Mouse (Mus musculus) T-helper 1 cell (primary cell): ENCODE data around the gene Mad2l1bp.

Experiments
- in situ Hi-C: fragments of 300-600 bp; cut with MboI, MseI; formaldehyde crosslinking; loops from one replicate; pipeline ENCODE4 v1.15.1; 2025; ENCODE audit warnings: high pct_unique_total_duplicates

Gene Mad2l1bp

DNA sequence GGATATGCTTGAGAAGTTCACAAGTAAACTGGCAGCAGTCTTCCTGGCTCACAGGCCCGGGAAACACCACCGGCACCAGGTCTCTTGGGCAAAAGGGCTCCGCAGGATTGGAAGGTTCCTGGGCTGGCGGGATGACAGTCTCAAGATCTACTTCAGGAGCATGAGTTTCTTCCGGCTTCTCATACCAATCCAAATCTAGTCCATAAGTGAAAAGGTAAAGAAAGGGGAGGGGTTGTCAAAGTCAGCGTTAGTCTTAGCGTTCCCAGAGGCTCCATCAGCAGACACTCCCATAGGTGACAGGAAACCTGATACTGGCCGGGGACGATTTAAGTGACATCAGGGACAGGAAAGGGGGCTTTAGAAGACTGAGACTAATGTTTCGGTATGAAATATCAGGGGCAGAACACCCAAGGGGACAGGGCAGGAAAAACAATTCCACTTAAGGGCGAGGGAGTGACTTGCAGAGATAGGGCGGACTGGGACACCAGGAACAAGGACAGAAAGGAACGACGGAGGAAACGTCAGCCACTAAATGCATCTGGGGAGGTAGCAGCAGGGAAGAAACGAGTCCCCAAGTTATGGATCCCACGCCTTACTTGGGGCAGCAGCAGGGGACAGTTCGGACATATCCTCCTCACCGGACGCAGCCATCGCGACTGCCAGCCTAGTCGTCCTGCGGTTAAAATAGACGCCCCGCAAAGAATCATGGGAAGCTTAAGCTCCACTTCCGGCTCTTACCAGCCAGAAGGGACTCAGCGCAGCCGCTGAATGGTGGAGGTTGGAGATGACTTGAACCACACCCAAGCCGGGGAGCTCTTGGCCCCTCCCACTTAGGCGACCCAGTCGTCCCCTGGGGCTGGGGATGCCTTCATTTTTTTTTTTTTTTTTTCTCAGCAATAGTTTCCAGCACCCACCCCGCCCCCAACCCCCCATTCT lies at the start of gene Mad2l1bp:
TSS of gene Mad2l1bp (minus strand) at position 707 of the 936 bp plus-strand sequence.
- in situ Hi-C loops = loop anchor here (25.0 kb wide), 1 partner anchor 1359 kb away; the partner anchor contains the start of genes Ccnd3 and Taf8

DNA sequence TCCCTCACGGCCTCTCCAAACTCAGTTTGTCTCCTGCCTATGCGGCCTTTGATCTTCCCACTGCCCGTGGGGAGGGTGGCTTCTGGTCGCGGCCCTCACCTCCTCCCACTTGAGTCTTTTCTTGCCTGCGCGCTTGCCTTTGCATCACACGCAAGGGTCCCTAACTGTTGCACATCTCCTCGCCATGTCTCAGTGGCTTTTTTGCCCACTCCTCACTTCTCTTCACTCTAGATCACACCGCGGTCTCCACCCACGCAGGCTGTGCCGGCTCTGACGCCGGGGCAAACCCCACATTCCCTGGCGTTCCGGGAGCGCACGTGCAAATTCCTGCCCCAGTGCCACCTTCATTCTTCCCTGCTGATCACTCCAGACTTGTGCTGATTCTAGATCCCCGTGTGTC lies 49.7 kb upstream of the Mad2l1bp start:
- in situ Hi-C loops = no loop called here

DNA sequence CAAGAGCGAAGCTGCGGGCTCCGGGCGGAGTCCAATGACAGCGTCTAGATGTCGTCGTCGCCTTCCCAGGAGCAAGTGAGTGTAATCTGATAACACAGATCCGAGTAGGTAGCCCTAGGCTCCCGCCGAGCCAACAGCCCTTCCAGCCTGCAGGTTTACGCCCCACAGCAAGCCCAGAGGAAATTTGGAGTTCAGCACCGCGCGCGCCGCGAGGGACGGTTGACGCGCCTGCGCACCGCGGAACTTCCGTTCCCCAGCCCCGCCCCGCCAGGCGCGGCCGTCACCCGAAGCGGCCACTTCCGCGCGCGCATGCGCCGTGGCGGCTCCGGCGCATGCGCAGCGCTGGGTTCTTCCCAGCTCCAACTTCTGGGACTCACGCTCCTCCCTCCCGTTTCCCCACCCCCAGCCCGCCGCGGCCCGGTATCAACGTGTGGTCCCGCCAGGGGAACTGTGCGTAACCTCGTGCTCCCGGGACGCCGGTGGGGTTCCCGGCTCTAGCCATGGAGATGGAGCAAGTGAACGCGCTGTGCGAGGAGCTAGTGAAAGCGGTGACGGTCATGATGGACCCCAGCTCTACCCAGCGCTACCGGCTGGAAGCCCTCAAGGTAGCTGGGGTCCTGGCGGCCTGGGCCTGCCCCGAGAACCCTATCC lies 49.2 kb upstream of the Mad2l1bp start, which contains the start of the genes Polh and Xpo5:
TSS of gene Polh (minus strand) at position 225 of the 651 bp plus-strand sequence.
TSS of gene Xpo5 (plus strand) at position 362 of the 651 bp plus-strand sequence.
- in situ Hi-C loops = no loop called here

DNA sequence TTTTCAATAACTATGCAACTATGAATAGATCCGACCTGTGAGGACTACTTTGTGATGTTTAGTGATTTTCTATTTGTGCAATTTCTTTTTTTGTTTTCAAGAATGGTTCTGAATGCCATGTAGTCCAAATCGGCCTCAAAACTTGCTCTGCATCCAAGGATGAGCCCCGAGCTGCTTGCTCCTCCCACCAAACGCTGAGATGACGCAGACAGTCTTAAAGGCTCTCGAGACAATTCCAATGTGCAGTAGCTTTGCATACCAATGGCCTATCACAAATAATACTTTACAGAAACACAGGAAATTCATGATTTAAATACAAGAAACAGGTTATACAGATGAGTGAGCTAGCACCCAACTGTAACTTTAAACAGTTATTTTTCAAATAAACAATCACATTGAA lies 47.8 kb upstream of the Mad2l1bp start:
- in situ Hi-C loops = no loop called here

DNA sequence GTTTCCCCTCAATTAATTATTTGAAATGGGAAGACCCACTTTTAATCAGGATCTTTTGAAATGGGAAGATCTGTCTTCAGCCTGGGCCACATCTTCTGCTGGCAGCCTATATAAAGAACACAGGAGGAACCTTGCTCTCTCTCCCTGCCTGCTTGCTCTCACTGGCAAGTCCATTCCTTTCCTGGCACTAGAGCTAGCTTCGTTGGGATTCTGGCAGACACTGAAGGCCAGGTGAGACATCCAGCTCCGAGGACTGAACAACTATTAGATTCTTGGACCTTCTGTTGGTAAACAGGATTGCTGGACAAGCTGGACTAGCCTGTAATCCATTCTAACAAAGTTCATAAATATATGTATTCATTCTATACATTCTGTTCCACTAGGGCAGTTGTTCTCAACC lies 35.5 kb upstream of the Mad2l1bp start:
- in situ Hi-C loops = no loop called here

DNA sequence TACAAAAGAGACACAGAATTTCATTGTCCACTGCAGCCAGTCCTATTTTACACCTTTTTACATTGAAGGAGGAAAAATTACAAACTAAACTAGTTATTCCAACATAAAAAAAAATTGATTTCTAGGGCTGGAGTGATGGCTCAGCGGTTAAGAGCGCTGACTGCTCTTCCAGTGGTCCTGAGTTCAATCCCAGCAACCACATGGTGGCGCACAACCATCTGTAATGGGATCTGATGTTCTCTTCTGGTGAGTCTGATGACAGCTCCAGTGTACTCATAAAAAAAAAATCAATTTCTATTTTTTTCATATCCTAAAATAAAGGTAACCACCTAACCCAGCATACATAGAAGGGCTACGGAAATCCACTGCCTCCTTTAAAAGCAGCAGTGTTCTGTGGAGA lies 28.9 kb upstream of the Mad2l1bp start:
- in situ Hi-C loops = no loop called here

DNA sequence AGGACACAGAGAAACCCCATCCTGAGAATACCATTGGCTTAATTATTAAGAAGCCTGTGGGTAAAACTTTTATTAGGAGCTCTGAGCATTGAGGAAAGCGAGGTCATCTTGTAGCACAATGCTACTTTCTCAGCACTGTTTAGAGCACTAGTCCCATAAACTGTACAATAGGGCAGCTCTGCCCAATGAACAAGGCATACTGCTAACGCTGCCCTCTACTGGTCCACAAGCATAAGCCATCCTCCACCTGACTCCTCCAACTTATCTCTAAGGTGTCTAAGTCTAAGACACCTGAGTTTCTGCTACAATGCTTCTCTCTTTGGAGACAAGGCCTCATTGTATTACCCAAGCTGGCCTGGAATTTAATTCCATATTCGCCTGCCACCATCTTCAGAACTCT lies 17.2 kb upstream of the Mad2l1bp start:
- in situ Hi-C loops = loop anchor here (25.0 kb wide), 1 partner anchor 1342 kb away; the partner anchor contains the start of genes Ccnd3 and Taf8

DNA sequence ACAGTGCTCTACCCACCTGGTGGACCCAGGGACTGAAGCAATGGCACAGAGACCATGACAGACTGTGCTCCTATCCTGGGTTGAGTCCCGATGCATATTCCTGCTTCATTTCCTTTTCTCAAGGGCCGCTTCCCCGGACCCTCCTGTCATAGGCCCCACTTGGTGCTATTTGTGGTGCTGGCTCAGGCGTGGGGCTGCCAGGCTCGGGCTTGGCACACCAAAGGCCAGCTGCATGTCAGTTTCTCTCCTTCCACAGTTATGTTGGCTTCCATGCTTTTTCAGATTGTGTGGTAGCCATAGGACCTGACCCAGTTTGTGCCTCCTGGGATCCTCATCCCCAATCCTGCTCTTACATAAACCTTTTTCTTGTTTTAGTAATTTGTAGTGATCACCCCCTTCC lies 15.4 kb upstream of the Mad2l1bp start:
- in situ Hi-C loops = loop anchor here (5.0 to 25.0 kb wide), 3 partner anchors 79 to 1344 kb away; partner anchors contain the start of genes Ccnd3, Polr1c, Slc35b2 and Taf8

DNA sequence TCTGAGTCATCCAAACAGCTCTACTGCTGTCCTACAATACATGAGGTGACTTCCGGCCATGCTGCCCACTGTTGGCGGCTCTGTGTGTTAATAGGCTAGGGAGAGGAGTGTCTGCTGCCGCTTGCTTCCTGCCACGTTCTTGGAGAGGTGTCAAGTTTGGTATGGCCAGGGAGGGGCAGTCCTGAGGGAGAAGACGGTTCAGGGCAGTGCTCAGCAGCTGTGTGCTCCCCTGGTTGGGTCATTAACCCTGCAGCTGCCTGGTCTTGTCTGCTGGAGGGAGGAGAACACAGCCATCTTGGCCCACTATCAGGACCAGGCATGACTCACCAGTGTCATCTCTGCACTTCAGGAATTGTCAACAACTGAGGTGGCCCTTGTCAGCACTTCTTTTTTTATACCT lies 15.0 kb upstream of the Mad2l1bp start:
- in situ Hi-C loops = loop anchor here (5.0 to 25.0 kb wide), 3 partner anchors 79 to 1344 kb away; partner anchors contain the start of genes Ccnd3, Polr1c, Slc35b2 and Taf8

DNA sequence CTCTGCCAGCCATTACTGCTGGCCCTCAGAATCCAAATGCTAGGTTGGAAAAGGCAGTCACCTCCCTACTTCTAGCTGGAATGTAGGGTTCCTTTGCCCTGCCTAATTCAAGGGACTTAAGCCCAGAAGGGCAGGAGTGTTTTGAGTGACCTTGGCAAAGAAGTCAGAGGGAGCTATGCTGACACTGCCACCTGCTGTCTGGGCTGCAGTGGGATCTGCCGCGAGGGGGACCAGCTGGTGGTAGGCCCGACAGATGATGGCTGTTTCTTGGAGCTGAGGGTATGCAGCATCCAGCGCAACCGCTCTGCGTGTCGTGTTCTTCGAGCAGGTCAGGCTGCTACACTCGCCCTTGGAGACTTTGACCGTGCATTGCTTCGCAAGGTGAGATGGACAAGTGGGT lies 13.7 kb upstream of the Mad2l1bp start:
- in situ Hi-C loops = loop anchor here (5.0 to 25.0 kb wide), 3 partner anchors 80 to 1345 kb away; partner anchors contain the start of genes Ccnd3, Polr1c, Slc35b2 and Taf8

DNA sequence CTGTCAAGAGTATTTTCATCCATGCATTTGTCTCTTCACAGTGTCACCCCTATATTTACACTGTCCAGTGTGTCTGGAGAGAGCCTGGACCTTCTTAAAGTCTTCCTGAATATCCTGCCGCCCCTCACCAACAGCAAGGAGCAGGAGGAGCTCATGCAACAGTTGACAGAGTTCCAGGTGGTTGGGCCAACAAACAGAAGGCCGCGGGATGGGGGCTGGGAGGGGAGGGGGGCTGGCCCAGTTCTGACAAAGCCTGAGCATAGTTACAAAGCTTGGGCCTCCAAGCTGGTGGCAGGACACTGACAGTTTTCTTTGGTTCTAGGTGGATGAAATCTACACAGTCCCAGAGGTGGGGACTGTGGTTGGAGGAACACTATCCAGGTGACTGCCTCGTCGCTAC lies 12.9 kb upstream of the Mad2l1bp start:
- in situ Hi-C loops = loop anchor here (5.0 to 25.0 kb wide), 3 partner anchors 81 to 1346 kb away; partner anchors contain the start of genes Ccnd3, Polr1c, Slc35b2 and Taf8

DNA sequence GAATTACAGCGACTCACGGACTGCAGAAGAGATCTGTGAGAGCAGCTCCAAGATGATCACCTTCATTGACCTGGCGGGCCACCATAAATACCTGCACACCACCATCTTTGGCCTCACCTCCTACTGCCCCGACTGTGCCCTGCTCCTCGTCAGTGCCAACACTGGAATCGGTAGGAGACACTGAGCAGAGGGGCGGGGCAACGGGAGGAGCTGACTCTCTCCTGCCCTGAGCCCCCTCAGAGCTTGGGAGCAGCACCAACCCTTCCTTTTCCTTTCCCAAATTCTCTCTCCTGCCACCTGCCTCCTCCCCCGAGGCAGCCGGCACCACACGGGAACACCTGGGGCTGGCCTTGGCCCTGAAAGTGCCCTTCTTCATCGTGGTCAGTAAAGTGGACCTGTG lies 12.1 kb upstream of the Mad2l1bp start:
- in situ Hi-C loops = loop anchor here (5.0 to 25.0 kb wide), 3 partner anchors 82 to 1347 kb away; partner anchors contain the start of genes Ccnd3, Polr1c, Slc35b2 and Taf8

DNA sequence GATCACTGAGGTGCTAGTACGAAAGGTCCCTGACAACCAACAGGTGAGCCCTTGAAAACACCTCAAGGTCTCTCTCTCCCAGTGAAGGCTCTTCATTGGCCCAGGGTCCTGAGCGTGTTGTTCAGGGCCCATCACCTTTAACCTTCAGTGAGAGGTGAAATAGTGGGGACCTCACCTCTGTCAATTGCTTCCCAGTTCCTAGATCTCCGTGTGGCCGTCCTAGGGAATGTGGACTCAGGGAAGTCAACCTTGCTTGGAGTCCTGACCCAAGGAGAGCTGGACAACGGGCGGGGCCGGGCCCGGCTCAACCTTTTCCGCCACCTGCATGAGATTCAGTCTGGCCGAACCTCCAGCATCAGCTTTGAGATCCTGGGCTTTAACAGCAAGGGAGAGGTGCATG lies 11.4 kb upstream of the Mad2l1bp start:
- in situ Hi-C loops = loop anchor here (5.0 to 25.0 kb wide), 3 partner anchors 83 to 1348 kb away; partner anchors contain the start of genes Ccnd3, Polr1c, Slc35b2 and Taf8

DNA sequence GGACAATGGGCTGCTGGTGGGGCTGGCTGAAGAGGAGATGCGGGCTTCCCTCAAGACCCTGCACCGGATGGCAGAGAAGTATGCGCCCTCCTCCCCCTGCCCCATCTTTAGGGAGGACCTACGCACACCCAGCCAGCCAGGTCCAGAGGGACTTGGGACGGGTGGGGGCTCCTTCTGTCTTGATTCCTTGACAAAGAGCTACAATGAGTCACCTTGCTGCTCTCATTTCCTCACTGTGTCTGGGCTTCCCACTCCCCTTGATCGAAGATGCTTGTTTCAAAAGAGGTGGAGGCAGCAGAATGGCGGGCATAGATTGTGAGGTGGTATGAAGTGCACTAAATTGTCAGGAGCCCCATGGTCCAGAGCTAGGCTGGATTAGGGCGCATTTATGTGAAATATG lies 10.9 kb upstream of the Mad2l1bp start:
- in situ Hi-C loops = loop anchor here (10.0 to 25.0 kb wide), 2 partner anchors 600 to 1348 kb away; partner anchors contain the start of genes Ccnd3, Slc35b2 and Taf8

DNA sequence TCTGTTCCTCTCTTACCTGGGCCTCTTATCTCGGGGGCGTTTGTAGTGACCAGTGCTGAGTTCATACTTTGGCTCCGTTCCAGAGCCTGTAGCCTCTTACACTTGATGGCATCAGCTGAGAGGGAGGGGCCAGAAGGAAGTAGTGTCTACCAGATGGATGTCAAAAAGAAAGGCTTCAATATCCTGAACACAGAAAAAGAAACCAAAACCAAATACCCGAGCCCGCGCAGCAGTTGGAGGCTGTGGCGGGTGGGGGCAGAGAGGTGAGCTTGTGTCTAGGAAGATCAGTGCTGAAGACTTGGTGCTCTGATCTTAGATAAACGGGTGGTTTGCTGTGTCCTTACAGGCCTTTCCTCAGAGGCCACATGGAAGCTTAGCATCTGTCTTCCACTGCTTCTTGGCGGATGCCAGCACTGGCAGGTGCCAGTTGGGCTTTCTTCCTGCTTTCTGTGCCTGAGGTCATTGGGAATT lies 9.6 kb upstream of the Mad2l1bp start:
- in situ Hi-C loops = loop anchor here (10.0 to 25.0 kb wide), 2 partner anchors 598 to 1349 kb away; partner anchors contain the start of genes Ccnd3, Slc35b2 and Taf8

DNA sequence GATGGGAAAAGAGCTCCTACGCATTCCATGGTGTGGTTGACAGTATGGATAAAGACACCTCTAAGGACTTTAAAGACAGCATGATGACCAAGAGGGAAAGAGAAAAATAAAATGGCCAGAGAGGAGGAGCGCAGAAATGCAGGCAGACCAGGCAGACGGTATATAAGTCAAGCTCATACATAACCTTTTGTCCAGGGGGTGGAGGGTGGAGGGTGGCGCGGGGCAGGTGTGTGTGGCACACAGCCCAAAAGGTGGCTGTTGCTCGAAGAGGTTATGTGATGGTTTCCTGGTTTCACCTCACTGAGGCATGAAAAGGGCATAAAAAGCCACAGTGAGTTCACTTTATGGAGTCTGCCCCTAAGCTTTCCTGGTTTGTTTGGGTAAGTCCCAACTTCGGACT lies 9.2 kb upstream of the Mad2l1bp start:
- in situ Hi-C loops = loop anchor here (10.0 to 25.0 kb wide), 2 partner anchors 598 to 1350 kb away; partner anchors contain the start of genes Ccnd3, Slc35b2 and Taf8

DNA sequence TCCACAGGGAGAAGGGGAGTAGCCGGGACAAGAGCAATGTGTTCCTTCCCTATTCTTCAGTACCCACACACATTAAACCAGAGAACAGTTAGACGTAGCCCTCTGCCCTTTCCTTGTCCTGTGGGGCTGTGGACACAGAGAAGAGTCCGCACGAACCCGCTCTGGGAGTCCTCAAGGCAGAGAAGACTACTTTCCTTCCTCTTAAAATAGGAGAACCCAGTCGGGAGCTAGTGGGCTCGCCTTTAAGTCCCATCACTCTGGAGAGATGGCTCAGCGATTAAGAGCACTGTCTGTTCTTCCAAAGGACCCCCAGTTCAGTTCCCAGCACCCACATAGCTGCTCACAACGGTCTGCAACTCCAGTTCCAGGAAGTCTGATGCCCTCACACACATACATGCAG lies 8.4 kb upstream of the Mad2l1bp start:
- in situ Hi-C loops = loop anchor here (10.0 to 25.0 kb wide), 2 partner anchors 597 to 1351 kb away; partner anchors contain the start of genes Ccnd3, Slc35b2 and Taf8

DNA sequence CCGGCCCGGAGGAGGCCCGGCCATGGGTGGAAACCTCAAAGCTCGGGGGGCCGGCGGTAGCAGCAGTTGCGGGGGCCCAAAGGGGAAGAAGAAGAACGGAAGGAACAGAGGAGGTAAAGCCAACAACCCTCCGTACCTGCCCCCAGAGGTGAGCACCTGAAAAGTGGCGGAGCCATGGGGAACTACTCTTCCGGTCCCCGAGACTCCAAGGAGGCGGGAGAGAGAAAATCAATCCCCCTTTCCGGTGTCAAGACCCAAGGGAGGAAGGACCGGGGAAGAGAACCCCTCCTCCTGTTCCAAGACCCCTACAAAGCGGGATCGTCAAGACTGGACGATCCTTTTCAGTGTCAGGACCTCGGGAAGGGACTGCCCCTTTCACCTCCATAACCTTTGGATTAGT lies 7.8 kb upstream of the Mad2l1bp start:
- in situ Hi-C loops = loop anchor here (10.0 to 25.0 kb wide), 2 partner anchors 596 to 1351 kb away; partner anchors contain the start of genes Ccnd3, Slc35b2 and Taf8

DNA sequence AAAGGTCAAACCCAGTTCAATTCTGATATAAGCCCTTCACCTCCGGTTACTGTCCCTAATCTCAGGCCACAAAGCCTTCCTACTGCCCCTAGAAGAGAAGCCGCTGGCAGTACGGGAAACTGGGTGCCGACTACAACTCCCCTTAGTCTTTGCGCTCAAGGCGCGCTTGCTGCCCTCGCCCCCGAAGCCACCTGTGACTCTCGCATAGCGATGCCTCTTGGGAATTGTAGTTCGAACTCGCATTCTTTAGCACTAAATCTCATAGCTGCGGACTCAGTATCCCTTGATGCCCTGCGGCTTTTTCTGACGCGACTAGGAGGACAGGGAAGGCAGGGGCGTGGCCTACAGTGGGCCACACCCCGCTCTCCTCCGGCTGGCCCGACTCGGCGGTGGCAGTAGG lies 7.3 kb upstream of the Mad2l1bp start, which contains the start of gene Gtpbp2:
TSS of gene Gtpbp2 (plus strand) at position 347 of the 400 bp plus-strand sequence.
- in situ Hi-C loops = loop anchor here (10.0 to 25.0 kb wide), 2 partner anchors 596 to 1352 kb away; partner anchors contain the start of genes Ccnd3, Slc35b2 and Taf8

DNA sequence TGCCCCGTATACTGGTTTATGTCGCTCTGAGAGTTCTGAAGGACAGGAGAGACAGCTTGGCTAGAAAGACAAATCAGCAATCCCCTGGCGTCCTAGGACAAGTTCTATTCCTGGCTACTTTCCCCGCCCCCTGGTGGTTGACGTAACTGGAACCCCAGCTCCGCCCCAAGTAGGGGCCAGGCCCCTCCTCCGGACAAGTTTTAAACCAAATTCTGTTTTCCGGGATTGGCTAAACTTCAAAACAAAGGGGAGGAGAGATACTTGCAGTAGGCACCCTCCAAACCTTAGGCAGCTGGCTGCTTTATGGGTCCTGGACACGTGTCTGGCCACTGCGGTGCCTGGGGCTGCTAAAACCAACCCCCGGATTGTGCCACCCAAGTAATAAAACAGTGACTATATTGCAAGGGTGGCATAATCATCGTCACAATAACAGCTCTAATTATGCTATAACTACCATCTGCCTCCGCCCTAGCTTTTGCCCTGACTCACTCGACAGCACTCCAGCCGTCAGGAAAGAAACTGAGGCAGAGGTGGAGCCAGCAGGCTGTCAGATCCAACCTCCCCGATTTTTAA lies 6.8 kb upstream of the Mad2l1bp start:
- in situ Hi-C loops = loop anchor here (10.0 to 25.0 kb wide), 2 partner anchors 595 to 1352 kb away; partner anchors contain the start of genes Ccnd3, Slc35b2 and Taf8
